Mouse (Mus musculus) brain, embryonic 14.5 days (tissue): Measurements from ENCODE around the gene St14.

Experiments used
- CTCF ChIP-seq: fragments of 200-500 bp; IDR thresholded peaks from 2 replicates; pipeline ENCODE4 v1.5.1; 2012; ENCODE audit warnings: inconsistent platforms, mild to moderate bottlenecking, moderate library complexity, borderline replicate concordance; ENCODE audit not compliant: insufficient read depth, insufficient read length; ENCODE audit errors: extremely low read depth
- POLR2A ChIP-seq: fragments of 200-500 bp; IDR thresholded peaks from 2 replicates; pipeline ENCODE4 v1.6.1; 2012; ENCODE audit warnings: mild to moderate bottlenecking, inconsistent platforms, borderline replicate concordance; ENCODE audit not compliant: poor library complexity, insufficient read depth, insufficient read length, severe bottlenecking; ENCODE audit errors: extremely low read depth

GRCm38 (mm10) chr9:31156594-31156993 lies 24.9 kb upstream of the St14 start:
- TF ChIP-seq CTCF = no peak
- no peak for TF ChIP-seq POLR2A
